Mouse (Mus musculus) olfactory bulb, adult 2 months (tissue): ENCODE measurements around the gene Fam83e. TPM values are rescaled to one million over a fixed set of nuclear protein-coding genes. Genes with fewer than 3 reads are reported as not detected.

Experiments
- H3K27ac ChIP-seq: fragments of 200-500 bp; 2 replicates; pipeline ENCODE4 v1.5.1; 2012; ENCODE audit warnings: low read depth, low read length; ENCODE audit not compliant: insufficient read depth
- H3K4me1 ChIP-seq: fragments of 200-500 bp; 2 replicates; pipeline ENCODE4 v1.6.1; 2012; ENCODE audit warnings: low read length; ENCODE audit not compliant: control insufficient read depth, insufficient read depth
- H3K4me3 ChIP-seq: fragments of 200-500 bp; 2 replicates; pipeline ENCODE4 v1.5.1; 2012; ENCODE audit warnings: mild to moderate bottlenecking, low read depth, low read length, moderate library complexity; ENCODE audit not compliant: insufficient read depth
- CTCF ChIP-seq: fragments of 200-500 bp; IDR thresholded peaks from 2 replicates; pipeline ENCODE4 v1.5.1; 2012; ENCODE audit warnings: low read depth, mild to moderate bottlenecking, low read length, moderate library complexity; ENCODE audit not compliant: insufficient read depth
- POLR2A ChIP-seq: fragments of 200-500 bp; IDR thresholded peaks from 2 replicates; pipeline ENCODE4 v1.6.1; 2012; ENCODE audit warnings: mild to moderate bottlenecking, low read depth, low read length, moderate library complexity; ENCODE audit not compliant: insufficient read depth
- WGBS: fragments of 180-500 bp; shearing (Covaris S2); methylation state at CpG from one replicate; pipeline ENCODE4 v1.1.7; 2018; 5-methylcytosine and 5-hydroxymethylcytosine counted together
- polyA plus RNA-seq: library from polyadenylated mRNA; stranded (reverse); fragments of >200 nt; gene quantifications from 2 replicates; pipeline ENCODE4 v1.2.4, GENCODE M21; 2012; ENCODE audit warnings: low replicate concordance; ENCODE audit not compliant: missing spikeins, insufficient read depth, insufficient read length

Gene Fam83e
- polyA plus RNA-seq, 1 experiment: not detected

- 74% methylated on average over 10 of the region's 10 CpGs for WGBS
- H3K27ac ChIP-seq: no peak overlapping the region
Observed at GRCm38 (mm10) chr7:45685811-45686210, 35.2 kb upstream of the Fam83e start.

GRCm38 (mm10) chr7:45686841-45687240 lies 34.2 kb upstream of the Fam83e start:
- WGBS: 83% methylated on average over 3 of the region's 3 CpGs
- Histone ChIP-seq H3K4me1 (peaks cover 20% of the 10 kb centered on the region), H3K27ac (no peak overlapping the region), H3K4me3 (no peak overlapping the region)
- TF ChIP-seq POLR2A (no peak), CTCF (no peak)

More at GRCm38 (mm10) chr7:45685811-45686210, 35.2 kb upstream of the Fam83e start:
- peaks cover 17% of the 10 kb centered on the region for H3K4me1 ChIP-seq
- no peak overlapping the region for H3K4me3 ChIP-seq
- TF ChIP-seq POLR2A (no peak), CTCF (no peak)

GRCm38 (mm10) chr7:45689099-45689498 lies 31.9 kb upstream of the Fam83e start:
- Histone ChIP-seq H3K4me3 (no peak overlapping the region), H3K27ac (no peak overlapping the region), H3K4me1 (peaks cover 13% of the 10 kb centered on the region)
- TF ChIP-seq CTCF (no peak), POLR2A (no peak)
- 79% methylated on average over 6 of the region's 6 CpGs for WGBS

- 38% methylated on average over 11 of the region's 11 CpGs for WGBS
- Histone ChIP-seq H3K27ac (no peak overlapping the region), H3K4me1 (peaks cover 15% of the 10 kb centered on the region), H3K4me3 (no peak overlapping the region)
- TF ChIP-seq CTCF (no peak), POLR2A (no peak)
Observed at GRCm38 (mm10) chr7:45689800-45690199, 31.2 kb upstream of the Fam83e start.

DNA sequence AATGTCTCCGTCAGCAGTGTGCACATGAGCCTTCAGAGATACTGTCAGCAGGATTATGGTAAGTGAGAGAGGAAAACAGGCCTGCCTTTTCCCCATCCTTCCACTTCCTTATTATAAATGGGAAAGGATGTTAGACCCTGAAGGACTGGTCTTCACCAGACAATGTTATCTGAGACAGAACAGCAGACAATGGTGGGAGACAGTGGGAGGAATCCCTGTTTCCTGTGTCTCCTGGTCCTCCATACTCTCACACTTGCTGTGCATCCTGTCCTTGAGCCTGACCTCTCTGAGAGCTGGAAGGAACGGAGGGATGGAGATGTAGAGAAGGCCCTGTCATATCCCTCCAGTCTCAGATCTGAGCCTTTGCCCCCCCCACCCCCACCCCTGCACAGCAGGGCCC lies 28.6 kb upstream of the Fam83e start:
- Histone ChIP-seq H3K4me1 (peaks cover 17% of the 10 kb centered on the region), H3K27ac (no peak overlapping the region), H3K4me3 (no peak overlapping the region)
- TF ChIP-seq POLR2A (no peak), CTCF (no peak)
- WGBS: 87% methylated on average over 2 of the region's 2 CpGs

- WGBS: 92% methylated on average over 50 of the region's 50 CpGs
- H3K4me1 ChIP-seq: peaks cover 20% of the 10 kb centered on the region
- TF ChIP-seq CTCF (no peak), POLR2A (no peak)
- no peak within 1 kb of the TSS for H3K27ac ChIP-seq
- H3K4me3 ChIP-seq: no peak within 1 kb of the TSS
Observed at GRCm38 (mm10) chr7:45693921-45694591, 27.0 kb upstream of the Fam83e start, which contains the start of gene Sec1. TSS of gene Sec1 (minus strand) at chr7:45694402.

- Histone ChIP-seq H3K27ac (no peak overlapping the region), H3K4me1 (peaks cover 20% of the 10 kb centered on the region), H3K4me3 (no peak overlapping the region)
- 23% methylated on average over 6 of the region's 6 CpGs for WGBS
- no peak for TF ChIP-seq CTCF
- no peak for TF ChIP-seq POLR2A
Observed at GRCm38 (mm10) chr7:45695098-45695497, 25.9 kb upstream of the Fam83e start.

DNA sequence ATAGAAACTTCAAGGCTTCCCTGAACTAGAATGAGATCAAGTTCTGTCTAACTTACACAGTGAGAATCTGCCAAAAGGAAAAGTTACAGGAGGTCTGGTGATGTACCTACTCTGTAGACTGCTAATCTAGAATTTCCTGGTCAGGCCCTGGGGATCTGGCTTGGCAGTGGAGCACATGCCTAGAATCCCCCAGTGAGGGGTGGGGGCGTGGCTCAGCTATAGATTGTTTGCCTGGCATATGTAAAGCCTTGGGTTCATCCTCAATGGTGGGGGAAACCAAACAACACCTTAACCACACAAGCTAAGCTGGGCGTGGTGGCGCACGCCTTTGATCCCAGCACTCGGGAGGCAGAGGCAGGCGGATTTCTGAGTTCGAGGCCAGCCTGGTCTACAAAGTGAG lies 23.1 kb upstream of the Fam83e start:
- Histone ChIP-seq H3K4me1 (peaks cover 27% of the 10 kb centered on the region), H3K27ac (no peak overlapping the region), H3K4me3 (no peak overlapping the region)
- TF ChIP-seq POLR2A: no peak
- no peak for TF ChIP-seq CTCF
- 89% methylated on average over 5 of the region's 7 CpGs for WGBS

GRCm38 (mm10) chr7:45699523-45700141 lies 21.4 kb upstream of the Fam83e start, which contains the start of gene Car11:
TSS of gene Car11 (plus strand) at chr7:45699843.
- Histone ChIP-seq H3K4me3 (peak within 1 kb of the TSS; percentile 56), H3K4me1 (peaks cover 34% of the 10 kb centered on the region), H3K27ac (peak within 1 kb of the TSS; percentile 73)
- no peak for TF ChIP-seq CTCF
- peak; percentile 49; the same call in 1 of the 2 replicates for TF ChIP-seq POLR2A
- 2% methylated on average over 36 of the region's 36 CpGs for WGBS
